Mouse (Mus musculus) CH12.LX (cell line): ENCODE measurements at regions not wholly inside any gene's neighbourhood (a gene's known extent, or its start where the extent isn't known, plus 50 kb on each side); places are given as distances from the start of the nearest gene placed in this dataset.

Experiments
- DNase-seq: peaks from one replicate; pipeline ENCODE4 v3.0.0-alpha.2; 2013; ENCODE audit errors: extremely low read depth
- H3K27ac ChIP-seq: 2 replicates; pipeline ENCODE4 v1.5.1; 2012; ENCODE audit warnings: low read depth, mild to moderate bottlenecking, control low read depth, moderate library complexity; ENCODE audit not compliant: insufficient read depth
- H3K27me3 ChIP-seq: replicated peaks from 2 replicates; pipeline ENCODE3; 2012; ENCODE audit warnings: inconsistent platforms
- H3K36me3 ChIP-seq, 2 experiments: replicated peaks in 1 of 2; 2 replicates each; pipeline versions ENCODE3 to v1.6.1; 2012; ENCODE audit warnings: inconsistent platforms in 1 of 2, low read length in 1 of 2, mild to moderate bottlenecking in 1 of 2, mixed read lengths in 1 of 2, moderate library complexity in 1 of 2; ENCODE audit not compliant: control insufficient read depth in 1 of 2, insufficient read depth in 1 of 2
- H3K4me1 ChIP-seq, 2 experiments: 2 replicates each; pipeline ENCODE4 v1.6.1; 2012; ENCODE audit warnings: inconsistent platforms in 1 of 2, moderate library complexity in 1 of 2; ENCODE audit not compliant: insufficient read depth in 2 of 2, control insufficient read depth in 1 of 2
- H3K4me2 ChIP-seq: 2 replicates; pipeline ENCODE4 v1.6.1; 2012; ENCODE audit warnings: low read depth, mild to moderate bottlenecking, control low read depth; ENCODE audit not compliant: poor library complexity, insufficient read depth, severe bottlenecking
- H3K4me3 ChIP-seq, 3 experiments: fragments of 150-350 bp in 1 of 3; sonication (generic) in 1 of 3; replicated peaks in 1 of 3; 2 replicates each; pipeline versions ENCODE3 to v1.5.1; 2011 to 2012; ENCODE audit warnings: low read depth in 2 of 3, low read length in 2 of 3, mild to moderate bottlenecking in 2 of 3, moderate library complexity in 2 of 3, control low read depth in 1 of 3, improper control_type of control experiment in 1 of 3, inconsistent platforms in 1 of 3, mixed read lengths in 1 of 3; ENCODE audit not compliant: poor library complexity in 1 of 3
- H3K79me2 ChIP-seq: replicated peaks from 2 replicates; pipeline ENCODE4 v1.6.1; 2012; ENCODE audit warnings: mild to moderate bottlenecking, moderate library complexity; ENCODE audit not compliant: control insufficient read depth, poor library complexity, insufficient read depth, severe bottlenecking; ENCODE audit errors: extremely low read depth
- H3K9ac ChIP-seq: 2 replicates; pipeline ENCODE4 v1.6.1; 2012; ENCODE audit warnings: low read depth, mild to moderate bottlenecking, control low read depth, moderate library complexity; ENCODE audit not compliant: insufficient read depth
- H3K9me3 ChIP-seq: replicated peaks from 2 replicates; pipeline ENCODE3; 2012; ENCODE audit warnings: low read length, inconsistent platforms, mixed read lengths
- ELF1 ChIP-seq: IDR thresholded peaks from 2 replicates; pipeline ENCODE4 v1.6.1; 2014; ENCODE audit warnings: low read depth, mild to moderate bottlenecking, inconsistent platforms, low read length, improper control_type of control experiment
- EP300 ChIP-seq: IDR thresholded peaks from 2 replicates; pipeline ENCODE4 v1.6.1; 2011; ENCODE audit warnings: low read length, improper control_type of control experiment
- ETS1 ChIP-seq: conservative IDR thresholded peaks from 2 replicates; pipeline ENCODE4 v1.6.1; 2012; ENCODE audit warnings: low read depth, mild to moderate bottlenecking, inconsistent platforms, low read length, improper control_type of control experiment, moderate library complexity
- GABPA ChIP-seq: IDR thresholded peaks from 2 replicates; pipeline ENCODE4 v1.6.1; 2012; ENCODE audit warnings: low read depth, low read length, improper control_type of control experiment, inconsistent platforms; ENCODE audit not compliant: insufficient replicate concordance
- HCFC1 ChIP-seq: IDR thresholded peaks from 2 replicates; pipeline ENCODE4 v1.6.1; 2012; ENCODE audit warnings: low read depth, mild to moderate bottlenecking, inconsistent platforms, low read length, improper control_type of control experiment
- JUND ChIP-seq: conservative IDR thresholded peaks from 2 replicates; pipeline ENCODE4 v1.6.1; 2011; ENCODE audit warnings: low read depth, low read length, improper control_type of control experiment
- MEF2A ChIP-seq: IDR thresholded peaks from 2 replicates; pipeline ENCODE4 v1.6.1; 2014; ENCODE audit warnings: low read depth, mild to moderate bottlenecking, inconsistent platforms, low read length, improper control_type of control experiment, borderline replicate concordance
- MYC ChIP-seq: IDR thresholded peaks from 2 replicates; pipeline ENCODE4 v1.6.1; 2011; ENCODE audit warnings: low read depth, mild to moderate bottlenecking, improper control_type of control experiment, low read length
- NELFE ChIP-seq: IDR thresholded peaks from 2 replicates; pipeline ENCODE4 v1.6.1; 2011; ENCODE audit warnings: low read depth, low read length, improper control_type of control experiment
- NRF1 ChIP-seq: IDR thresholded peaks from 2 replicates; pipeline ENCODE4 v1.6.1; 2014; ENCODE audit warnings: low read depth, mild to moderate bottlenecking, inconsistent platforms, low read length, improper control_type of control experiment, moderate library complexity
- PAX5 ChIP-seq: IDR thresholded peaks from 2 replicates; pipeline ENCODE4 v1.6.1; 2012; ENCODE audit warnings: low read length, inconsistent platforms, mixed read lengths
- POLR2A ChIP-seq: IDR thresholded peaks from 2 replicates; pipeline ENCODE4 v1.6.1; 2011; ENCODE audit warnings: low read depth, mild to moderate bottlenecking, improper control_type of control experiment, low read length
- RAD21 ChIP-seq: IDR thresholded peaks from 2 replicates; pipeline ENCODE4 v1.6.1; 2011; ENCODE audit warnings: low read depth, mild to moderate bottlenecking, low read length, improper control_type of control experiment, moderate library complexity
- RCOR1 ChIP-seq: conservative IDR thresholded peaks from 2 replicates; pipeline ENCODE4 v1.6.1; 2012; ENCODE audit warnings: low read depth, mild to moderate bottlenecking, inconsistent platforms, low read length, improper control_type of control experiment
- SIN3A ChIP-seq: IDR thresholded peaks from 2 replicates; pipeline ENCODE4 v1.6.1; 2012; ENCODE audit warnings: low read length, improper control_type of control experiment, inconsistent platforms
- TCF12 ChIP-seq: IDR thresholded peaks from 2 replicates; pipeline ENCODE4 v1.6.1; 2014; ENCODE audit warnings: low read depth, mild to moderate bottlenecking, inconsistent platforms, low read length, improper control_type of control experiment
- UBTF ChIP-seq: IDR thresholded peaks from 2 replicates; pipeline ENCODE4 v1.6.1; 2012; ENCODE audit warnings: low read depth, mild to moderate bottlenecking, inconsistent platforms, low read length, improper control_type of control experiment, moderate library complexity
- USF1 ChIP-seq: IDR thresholded peaks from 2 replicates; pipeline ENCODE4 v1.6.1; 2014; ENCODE audit warnings: low read depth, mild to moderate bottlenecking, inconsistent platforms, low read length, improper control_type of control experiment
- USF2 ChIP-seq: conservative IDR thresholded peaks from 2 replicates; pipeline ENCODE4 v1.6.1; 2011; ENCODE audit warnings: low read depth, low read length, improper control_type of control experiment
- ZKSCAN1 ChIP-seq: IDR thresholded peaks from 2 replicates; pipeline ENCODE4 v1.6.1; 2012; ENCODE audit warnings: low read depth, inconsistent platforms, low read length, improper control_type of control experiment, borderline replicate concordance
- ZMIZ1 ChIP-seq: IDR thresholded peaks from 2 replicates; pipeline ENCODE4 v1.6.1; 2012; ENCODE audit warnings: low read depth, mild to moderate bottlenecking, inconsistent platforms, low read length, improper control_type of control experiment
- dilution Hi-C: fragments of 300-500 bp; cut with MboI; formaldehyde crosslinking; loops from 2 replicates; pipeline ENCODE4 v1.14.3; 2020; ENCODE audit warnings: low sequenced_read_pairs; ENCODE audit not compliant: extremely low pct_unique_long_range_greater_than_20kb, extremely low pct_ligation_motif_present
- in situ Hi-C: fragments of 300-500 bp; cut with MboI; formaldehyde crosslinking; loops from 3 replicates; pipeline ENCODE4 v1.14.3; 2019; ENCODE audit warnings: low sequenced_read_pairs, low pct_ligation_motif_present, low pct_unique_long_range_greater_than_20kb, mixed read lengths

GRCm38 (mm10) chr10:119003042-119003441, 133.0 kb upstream of the Dyrk2 start:
- in situ Hi-C loops (no loop called here), dilution Hi-C loops (no loop called here)
- no peak for DNase-seq
- Histone ChIP-seq H3K9ac (no peak overlapping the region), H3K79me2 (no peaks in the 10 kb centered on the region), H3K4me1 (peaks cover 0 to 50% of the 10 kb centered on the region in 2 experiments; a peak in 2 of 4 replicates), H3K27ac (no peak overlapping the region), H3K36me3 (no peaks in the 10 kb centered on the region), H3K4me2 (no peak overlapping the region), H3K27me3 (no peaks in the 10 kb centered on the region), H3K9me3 (no peaks in the 10 kb centered on the region), H3K4me3 (no peak overlapping the region)
- TF ChIP-seq RAD21 (no peak), USF1 (no peak), USF2 (no peak), SIN3A (no peak), NRF1 (no peak), HCFC1 (no peak), NELFE (no peak), GABPA (no peak), JUND (no peak), EP300 (no peak), RCOR1 (no peak), ELF1 (no peak), ZMIZ1 (no peak), MEF2A (no peak), ETS1 (no peak), PAX5 (no peak), UBTF (no peak), MYC (no peak), TCF12 (no peak), ZKSCAN1 (no peak)

GRCm38 (mm10) chr10:119001895-119002294, 131.9 kb upstream of the Dyrk2 start:
- Histone ChIP-seq H3K79me2 (no peaks in the 10 kb centered on the region), H3K4me1 (peaks cover 0 to 54% of the 10 kb centered on the region in 2 experiments; a peak in 2 of 4 replicates), H3K4me3 (no peak overlapping the region), H3K36me3 (no peaks in the 10 kb centered on the region), H3K9me3 (no peaks in the 10 kb centered on the region), H3K4me2 (no peak overlapping the region), H3K27me3 (no peaks in the 10 kb centered on the region)
- in situ Hi-C loops = no loop called here
- no peak for TF ChIP-seq POLR2A
- no peak for TF ChIP-seq PAX5
- TF ChIP-seq, all 38 proteins: peak for 0
- no peak overlapping the region for H3K9ac ChIP-seq
- H3K27ac ChIP-seq = no peak overlapping the region
- dilution Hi-C loops = no loop called here
- DNase-seq = no peak
